Mouse (Mus musculus) kidney, postnatal 10 days (tissue): Measurements from ENCODE around the gene Lhb.
"Not testable (repeated sequence)": the region's sequence is repeated elsewhere in the genome, so short reads cannot be mapped to it uniquely, and the experiment has no call there.

Experiments used
- DNase-seq: peaks from one replicate; pipeline ENCODE4 v3.0.0; 2021; ENCODE audit warnings: mixed read lengths

The Lhb gene

GRCm38 (mm10) chr7:45455932-45456696, 35.5 kb downstream of the Lhb start:
- peak; percentile 45 for DNase-seq

GRCm38 (mm10) chr7:45456721-45457203, 36.1 kb downstream of the Lhb start:
- no peak for DNase-seq

DNA sequence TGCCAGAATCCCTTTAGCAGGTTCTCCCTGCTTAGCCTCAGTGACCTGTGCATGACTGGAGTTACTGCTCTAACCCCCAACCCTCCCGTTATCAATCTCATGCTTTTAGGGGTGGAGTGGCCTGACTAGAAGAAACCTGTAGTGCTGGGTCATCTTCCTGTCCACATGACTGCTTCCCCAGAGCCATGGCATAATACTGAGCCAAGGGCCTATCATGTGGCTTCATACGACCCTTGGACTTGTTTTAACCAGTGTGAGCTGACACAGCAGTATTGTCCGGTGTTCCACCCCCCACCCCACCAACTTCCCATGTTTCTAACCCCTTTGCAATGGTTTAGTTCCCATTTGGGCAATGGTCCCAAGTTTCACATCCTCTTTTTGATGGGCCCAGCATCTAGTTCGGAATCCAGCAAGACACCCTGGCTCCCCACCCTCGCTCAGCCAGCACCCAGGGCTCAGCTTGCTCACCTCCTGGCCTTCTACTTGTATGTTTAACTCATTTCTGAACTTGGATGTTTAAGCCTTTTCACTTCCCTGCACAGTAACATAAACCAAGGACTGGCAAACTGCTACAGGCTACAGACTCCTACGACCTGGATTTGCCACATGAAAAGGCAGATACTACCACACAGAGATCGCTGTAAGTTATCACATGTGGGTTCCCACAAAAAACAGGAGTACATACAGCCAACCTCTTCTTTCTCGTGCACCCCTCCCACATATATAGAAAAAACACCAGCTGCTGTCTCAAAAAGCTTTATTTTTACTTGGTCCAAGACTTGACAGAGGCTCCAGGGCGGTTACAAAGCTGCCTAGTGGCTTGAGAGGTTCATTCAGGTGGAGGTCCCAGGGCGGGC, 36.8 kb downstream of the Lhb start:
- DNase-seq, result peak; percentile 59

GRCm38 (mm10) chr7:45458748-45459563, 38.3 kb downstream of the Lhb start:
- peak; percentile 91 for DNase-seq

DNA sequence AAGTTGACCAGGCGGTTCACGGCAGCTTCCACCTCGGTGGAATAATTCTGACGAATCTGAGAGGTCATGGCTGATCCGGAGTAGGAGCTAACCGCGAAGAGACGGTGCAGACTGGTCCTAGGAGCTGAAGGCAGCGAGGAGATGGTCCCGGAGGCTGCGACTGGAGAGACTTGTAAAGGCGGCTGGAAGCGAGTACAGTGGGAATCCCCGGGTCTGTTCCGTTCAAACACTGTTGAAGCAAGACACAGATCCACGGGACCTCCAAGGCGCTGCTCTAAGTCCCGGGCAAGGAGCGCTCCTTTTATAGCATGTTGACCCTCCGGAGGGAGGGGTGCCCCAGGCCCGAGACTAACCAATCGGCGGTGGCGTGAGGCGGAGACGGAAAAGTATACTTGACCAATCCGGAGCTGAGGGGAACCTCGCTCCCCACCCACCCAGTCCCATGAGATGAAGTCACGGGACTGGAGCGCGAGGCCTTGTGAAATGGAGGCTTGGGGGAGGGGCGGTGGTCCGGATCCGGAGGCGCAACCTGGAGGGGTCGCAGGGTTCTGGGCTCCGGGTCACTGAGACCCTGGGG, 39.0 kb downstream of the Lhb start, which contains the start of gene Ftl1:
Gene Ftl1 (minus strand): TSS at position 321 of the 577 bp plus-strand sequence.
- peak; percentile 97 for DNase-seq

DNA sequence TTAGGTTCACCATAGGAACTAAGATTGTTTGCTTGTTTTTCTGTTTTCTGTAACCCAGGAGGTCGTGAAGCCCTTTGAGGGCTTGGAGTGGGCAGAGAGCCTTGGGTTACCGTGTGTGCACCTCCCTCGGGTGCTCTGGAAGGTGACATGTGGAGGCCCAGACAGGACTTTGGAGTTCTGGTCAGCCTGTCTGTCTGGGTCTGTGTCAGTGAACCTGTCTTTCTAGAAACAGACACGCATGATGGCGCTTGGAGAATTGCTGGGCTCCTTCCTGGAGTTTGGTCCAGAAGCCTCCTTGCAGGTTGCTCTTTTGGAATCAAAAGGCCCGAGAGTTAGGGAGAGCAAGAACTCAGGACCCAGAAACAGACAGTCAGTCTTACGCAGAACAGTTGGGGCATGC, 39.8 kb downstream of the Lhb start:
- peak; percentile 58 for DNase-seq

DNA sequence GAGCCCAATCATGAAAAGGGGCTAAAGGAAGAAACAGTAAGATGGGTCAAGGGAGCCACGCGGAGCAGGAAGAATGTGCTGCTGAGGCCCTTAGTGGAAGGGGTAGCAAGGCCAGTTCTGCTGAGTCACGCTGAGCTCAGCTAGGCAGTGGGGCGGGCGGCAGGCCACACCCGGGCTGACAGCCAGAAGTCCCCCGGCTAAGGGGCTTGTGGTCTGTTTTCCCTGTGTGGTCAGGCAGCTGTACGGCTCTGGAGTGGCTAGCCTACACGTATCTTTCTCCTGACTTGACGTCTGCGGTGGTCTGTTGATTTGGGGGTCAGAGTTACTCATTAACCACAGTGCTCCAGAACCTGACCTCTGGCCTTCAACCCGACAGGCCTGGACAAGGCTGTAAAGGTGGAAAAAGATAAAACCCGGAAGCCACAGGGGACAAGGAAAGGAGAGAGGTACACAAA, 40.3 kb downstream of the Lhb start:
- DNase-seq, result peak; percentile 84

DNA sequence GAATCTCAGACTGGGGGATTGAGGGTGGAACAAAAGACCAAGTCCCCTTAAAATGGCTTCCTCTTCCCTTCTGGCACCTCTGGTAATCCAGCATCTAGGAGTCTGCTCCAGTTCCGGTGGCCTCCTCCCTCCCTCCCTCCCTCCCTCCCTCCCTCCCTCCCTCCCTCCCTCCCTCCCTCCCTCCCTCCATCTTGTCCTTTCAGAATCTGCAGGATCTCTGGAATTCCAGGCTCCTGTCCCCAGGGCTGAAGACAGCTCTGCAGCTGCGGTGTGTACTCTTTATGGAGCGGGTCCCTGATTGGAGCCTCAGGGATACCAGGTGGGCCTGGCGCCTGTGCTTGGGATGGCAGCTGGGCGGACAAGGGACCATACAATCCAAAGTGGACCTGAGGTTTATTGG, 40.7 kb downstream of the Lhb start:
- DNase-seq, result peak; percentile 39

DNA sequence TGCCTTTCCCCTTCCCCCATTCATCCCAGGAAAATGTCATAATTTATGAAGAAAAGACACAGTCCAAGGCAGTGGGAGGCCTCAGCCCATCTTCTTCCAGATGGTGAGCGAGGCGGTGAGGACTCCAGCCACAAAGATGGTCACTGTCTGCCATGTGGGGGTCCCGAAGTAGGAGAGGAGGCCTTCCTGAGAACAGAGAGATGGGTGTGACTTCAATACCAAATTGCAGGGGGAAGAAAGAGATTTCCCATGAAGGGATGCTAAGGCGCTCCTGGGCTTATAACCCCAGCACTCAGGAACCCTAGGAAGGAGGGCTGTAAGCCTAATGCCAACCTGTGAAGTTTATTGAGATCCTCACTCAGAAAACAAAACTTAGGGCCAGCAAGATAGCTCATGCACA, 41.2 kb downstream of the Lhb start:
- DNase-seq, result no peak

DNA sequence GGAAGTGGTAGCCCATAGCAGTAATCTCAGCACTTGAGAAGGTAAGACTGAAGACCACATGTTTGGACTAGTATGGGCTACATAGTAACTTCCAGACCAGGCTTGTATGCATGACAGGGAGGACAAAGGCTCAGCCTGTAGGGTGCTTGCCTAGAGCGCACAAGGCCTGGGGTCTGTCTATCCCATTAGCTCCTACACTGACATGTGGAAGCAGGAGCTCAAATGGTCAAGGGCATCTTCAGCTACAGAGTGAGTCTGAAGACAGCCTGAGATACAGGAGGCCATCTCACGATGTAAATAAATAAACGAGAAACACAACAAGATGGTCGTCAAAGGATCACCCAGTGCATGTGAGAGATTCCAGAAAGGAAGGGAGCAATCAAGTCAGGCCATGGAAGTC, 41.7 kb downstream of the Lhb start:
- no peak for DNase-seq

DNA sequence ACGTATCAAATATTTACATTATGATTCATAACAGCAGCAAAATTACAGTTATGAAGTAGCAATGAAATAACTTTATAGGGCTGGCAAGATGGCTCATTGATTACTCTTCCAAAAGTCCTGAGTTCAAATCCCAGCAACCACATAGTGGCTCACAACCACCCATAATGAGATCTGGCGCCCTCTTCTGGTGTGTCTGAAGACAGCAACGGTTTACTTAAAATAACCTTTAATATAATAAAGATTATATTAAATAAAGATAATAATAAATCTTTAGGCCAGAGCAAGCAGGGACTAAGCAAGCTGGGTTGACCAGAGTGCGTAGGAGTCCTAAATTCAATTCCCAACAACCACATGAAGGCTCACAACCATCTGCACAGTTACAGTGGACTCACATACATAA, 42.2 kb downstream of the Lhb start:
- DNase-seq, result not testable (repeated sequence)

DNA sequence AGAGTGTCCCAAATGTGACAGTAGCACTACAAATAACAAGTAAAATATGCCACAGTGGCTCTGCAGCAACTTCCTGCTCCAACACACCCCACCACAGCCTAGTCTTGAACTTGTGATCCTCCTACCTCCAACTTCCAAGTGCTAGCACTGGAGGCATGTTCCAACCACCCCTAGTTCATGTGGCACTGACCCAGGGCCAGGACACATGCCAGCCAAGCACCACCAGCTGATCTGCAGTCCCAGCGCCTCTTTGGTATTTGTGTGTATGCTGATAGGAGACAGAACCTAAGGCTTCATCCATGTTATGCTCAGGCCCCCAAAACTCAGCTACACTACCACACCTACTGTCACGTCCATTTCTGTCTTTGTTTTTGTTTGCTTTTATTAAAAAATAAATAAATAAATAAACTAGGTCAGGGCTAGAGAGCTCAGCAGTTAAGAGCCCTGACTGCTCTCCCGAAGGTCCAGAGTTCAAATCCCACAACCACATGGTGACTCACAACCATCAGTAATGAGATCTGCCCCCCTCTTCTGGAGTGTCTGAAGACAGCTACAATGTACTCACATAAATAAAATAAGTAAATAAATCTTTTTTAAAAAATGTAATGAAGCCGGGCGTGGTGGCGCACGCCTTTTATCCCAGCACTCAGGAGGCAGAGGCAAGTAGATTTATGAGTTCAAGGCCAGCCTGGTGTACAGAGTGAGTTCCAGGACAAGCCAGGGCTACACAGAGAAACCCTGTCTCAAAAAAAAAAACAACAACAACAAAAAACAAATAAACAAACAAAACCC, 43.6 kb downstream of the Lhb start:
- no peak for DNase-seq

- no peak for DNase-seq
Observed at GRCm38 (mm10) chr7:45465112-45465511, 44.5 kb downstream of the Lhb start.

GRCm38 (mm10) chr7:45465549-45465948, 44.9 kb downstream of the Lhb start:
- DNase-seq, result peak; percentile 48

DNA sequence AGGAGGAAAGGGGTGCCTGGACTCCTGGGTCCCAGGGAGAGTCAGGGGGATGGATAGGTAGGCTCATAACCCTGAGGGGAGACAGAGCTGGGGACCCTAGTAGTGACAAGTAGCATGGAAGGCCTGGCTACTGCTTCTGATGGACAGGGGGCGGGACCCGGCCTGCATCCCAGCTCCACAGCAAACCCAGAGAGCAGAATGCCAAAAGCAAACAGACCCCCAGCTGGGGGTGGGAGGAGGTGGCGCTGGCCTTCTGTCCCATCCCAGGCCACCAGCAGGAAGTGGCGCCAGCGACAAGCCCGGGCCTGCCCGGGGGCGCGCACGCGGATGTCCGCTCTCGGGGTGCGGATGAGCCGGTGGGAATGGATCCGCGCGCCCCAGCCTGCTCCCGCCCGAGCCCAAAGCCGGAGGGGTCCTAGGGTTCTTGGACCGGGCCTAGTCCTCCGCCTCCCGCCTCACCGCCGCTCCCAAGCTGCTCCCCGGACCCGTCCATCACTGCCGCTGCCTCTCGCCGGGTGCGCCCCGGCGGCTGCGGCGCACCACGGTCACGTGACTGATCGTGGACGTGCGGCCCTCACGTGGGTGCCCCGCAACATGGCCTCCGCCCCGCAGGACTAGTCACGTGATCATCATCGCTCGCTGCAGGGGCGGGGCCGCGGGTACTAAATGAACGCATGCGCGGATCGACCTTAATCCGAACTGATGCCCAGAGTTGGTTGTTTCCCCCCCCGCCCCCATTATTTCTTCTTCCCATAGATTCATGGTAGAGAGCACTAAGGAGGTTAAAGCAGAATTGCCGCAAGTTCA, 45.9 kb downstream of the Lhb start, which contains the start of gene Bax:
Gene Bax (minus strand): TSS at position 616 of the 807 bp plus-strand sequence.
- peak; percentile 98 for DNase-seq

- DNase-seq, result no peak
Observed at GRCm38 (mm10) chr7:45467090-45467670, 46.6 kb downstream of the Lhb start.

DNA sequence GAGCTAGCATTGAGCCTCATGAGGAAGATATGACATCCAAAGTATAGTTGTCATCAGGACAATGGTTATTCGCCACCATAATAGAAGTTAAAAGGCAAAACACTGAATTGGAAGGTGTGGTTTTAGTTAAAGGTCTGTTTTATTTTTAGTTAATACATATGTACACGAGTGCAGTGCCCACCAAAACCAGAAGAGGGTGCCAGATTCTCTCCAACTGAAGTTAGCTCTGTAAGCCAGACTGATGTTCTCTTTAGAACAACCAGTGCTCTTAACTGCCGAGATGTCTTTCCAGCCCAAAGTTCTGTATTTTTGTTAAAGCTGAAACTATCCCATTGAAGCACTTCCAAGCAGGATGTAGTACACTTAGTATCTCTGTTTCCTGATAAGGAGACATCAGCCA, 50.2 kb downstream of the Lhb start:
- DNase-seq, result peak; percentile 91
